Mouse (Mus musculus) gastrocnemius, adult 18-20 months (tissue): ENCODE measurements around the gene Pnliprp1. TPM values are rescaled to one million over a fixed set of nuclear protein-coding genes. Genes with fewer than 3 reads are reported as not detected.
A peak's percentile ranks its signal among the peaks of the same experiment; 100 is the strongest.

Experiments used
- DNase-seq: peaks from one replicate; pipeline ENCODE4 v3.0.0; 2021; ENCODE audit warnings: low spot score
- long read RNA-seq, 2 experiments: library from polyadenylated mRNA; stranded (forward); transcript quantifications; one replicate each; pipeline ENCODE4 v2.0.0; 2021
- total RNA-seq, 2 experiments: library from RNA; stranded (reverse); gene quantifications; 2 replicates each; pipeline ENCODE4 v1.2.3; 2021

Gene Pnliprp1
- total RNA-seq: under 1 TPM in 1 of 2 experiments, not detected in 1; 0.71 TPM
- long read RNA-seq, experiment 1: 0 reads
- long read RNA-seq, experiment 2: 0 reads

- no peak for DNase-seq
Measured at GRCm38 (mm10) chr19:58728445-58729031, at the start of gene Pnliprp1. Gene Pnliprp1, plus strand, starts transcription at chr19:58728887.

- DNase-seq: no peak
Measured at GRCm38 (mm10) chr19:58688933-58689332, 39.8 kb upstream of the Pnliprp1 start.

GRCm38 (mm10) chr19:58695314-58695713 lies 33.4 kb upstream of the Pnliprp1 start:
- DNase-seq: no peak

- DNase-seq: no peak
Measured at GRCm38 (mm10) chr19:58696235-58696634, 32.5 kb upstream of the Pnliprp1 start.

- DNase-seq: no peak
Measured at GRCm38 (mm10) chr19:58704556-58704955, 24.1 kb upstream of the Pnliprp1 start.

- DNase-seq: no peak
Measured at GRCm38 (mm10) chr19:58708611-58709010, 20.1 kb upstream of the Pnliprp1 start.

GRCm38 (mm10) chr19:58717925-58718324 lies 10.8 kb upstream of the Pnliprp1 start:
- DNase-seq: no peak

GRCm38 (mm10) chr19:58720439-58720838 lies 8.2 kb upstream of the Pnliprp1 start:
- DNase-seq: no peak

GRCm38 (mm10) chr19:58726551-58726950 lies 2.1 kb upstream of the Pnliprp1 start:
- no peak for DNase-seq

GRCm38 (mm10) chr19:58727756-58728155 lies 931 bp upstream of the Pnliprp1 start:
- DNase-seq: no peak

GRCm38 (mm10) chr19:58733216-58733615 lies 4.5 kb downstream of the Pnliprp1 start:
- DNase-seq: no peak

GRCm38 (mm10) chr19:58738111-58738510 lies 9.4 kb downstream of the Pnliprp1 start:
- DNase-seq: no peak

GRCm38 (mm10) chr19:58741036-58741435 lies 12.3 kb downstream of the Pnliprp1 start:
- DNase-seq: no peak

GRCm38 (mm10) chr19:58742711-58743110 lies 14.0 kb downstream of the Pnliprp1 start:
- no peak for DNase-seq

GRCm38 (mm10) chr19:58743736-58744135 lies 15.0 kb downstream of the Pnliprp1 start:
- DNase-seq: no peak

GRCm38 (mm10) chr19:58747498-58748000 lies 18.9 kb downstream of the Pnliprp1 start:
- DNase-seq: no peak

- DNase-seq: no peak
Measured at GRCm38 (mm10) chr19:58750822-58751221, 22.1 kb downstream of the Pnliprp1 start.

- no peak for DNase-seq
Measured at GRCm38 (mm10) chr19:58751504-58751903, 22.8 kb downstream of the Pnliprp1 start.

GRCm38 (mm10) chr19:58758871-58759270 lies 30.2 kb downstream of the Pnliprp1 start:
- DNase-seq: no peak

- DNase-seq: no peak
Measured at GRCm38 (mm10) chr19:58759423-58759822, 30.7 kb downstream of the Pnliprp1 start, which contains the start of gene Pnliprp2. Gene Pnliprp2, plus strand, starts transcription at chr19:58759719.

- DNase-seq: no peak
Measured at GRCm38 (mm10) chr19:58762316-58762715, 33.6 kb downstream of the Pnliprp1 start.

GRCm38 (mm10) chr19:58762848-58763541 lies 34.3 kb downstream of the Pnliprp1 start:
- DNase-seq: peak; percentile 10

- no peak for DNase-seq
Measured at GRCm38 (mm10) chr19:58767329-58767728, 38.6 kb downstream of the Pnliprp1 start.
